Mouse (Mus musculus): Measurements from ENCODE around the gene Cd84. TPM values are rescaled to one million over a fixed set of nuclear protein-coding genes. Genes with fewer than 3 reads are reported as not detected.

The Cd84 gene
- total and polyA plus RNA-seq, 2 experiments from 2014 or later: 1.2 to 1.7 TPM

- Histone ChIP-seq H3K27me3 (ENCODE audit: insufficient read depth, low read length) (no peaks in the 10 kb centered on the region), H3K9me3 (ENCODE audit: low read length) (no peaks in the 10 kb centered on the region), H3K9ac (replicated peaks; ENCODE audit: low read length) (no peak overlapping the region), H3K4me2 (ENCODE audit: low read depth, low read length) (no peak overlapping the region), H3K27ac (no peak overlapping the region), H3K4me3 (ENCODE audit: low read length) (no peak overlapping the region), H3K4me1 (ENCODE audit: insufficient read depth, low read length) (no peaks in the 10 kb centered on the region), H3K36me3 (ENCODE audit: insufficient read depth, low read length) (no peaks in the 10 kb centered on the region)
- TF ChIP-seq CTCF (IDR thresholded peaks at IDR 0.05; ENCODE audit: low read depth): no peak
- 78% methylated on average over 13 of the region's 13 CpGs for WGBS
- no peak for ATAC-seq
- DNase-seq (ENCODE audit: low spot score): no peak
Measured at GRCm38 (mm10) chr1:171915638-171916458, 76.4 kb downstream of the Cd84 start.

GRCm38 (mm10) chr1:171917305-171918039 is 78.0 kb downstream of the Cd84 start, which contains the start of gene Slamf6:
Gene Slamf6, plus strand, starts transcription at chr1:171917515.
- Histone ChIP-seq H3K9me3 (ENCODE audit: low read length) (no peaks in the 10 kb centered on the region), H3K9ac (replicated peaks; ENCODE audit: low read length) (no peak within 1 kb of the TSS), H3K4me2 (ENCODE audit: low read depth, low read length) (no peak within 1 kb of the TSS), H3K27me3 (ENCODE audit: insufficient read depth, low read length) (no peaks in the 10 kb centered on the region), H3K4me3 (ENCODE audit: low read length) (no peak within 1 kb of the TSS), H3K4me1 (ENCODE audit: insufficient read depth, low read length) (no peaks in the 10 kb centered on the region), H3K36me3 (ENCODE audit: insufficient read depth, low read length) (no peaks in the 10 kb centered on the region), H3K27ac (no peak within 1 kb of the TSS)
- ATAC-seq: no peak
- 86% methylated on average over 14 of the region's 14 CpGs for WGBS
- no peak for TF ChIP-seq CTCF (IDR thresholded peaks at IDR 0.05; ENCODE audit: low read depth)
- no peak for DNase-seq (ENCODE audit: low spot score)

- no peak overlapping the region for H3K4me2 ChIP-seq (ENCODE audit: low read depth, low read length)
- no peak overlapping the region for H3K9ac ChIP-seq (replicated peaks; ENCODE audit: low read length)
- no peaks in the 10 kb centered on the region for H3K9me3 ChIP-seq (ENCODE audit: low read length)
- WGBS: 88% methylated on average over 12 of the region's 12 CpGs
- H3K4me3 ChIP-seq (ENCODE audit: low read length): no peak overlapping the region
- DNase-seq (ENCODE audit: low spot score) (no peak), ATAC-seq (no peak)
- H3K4me1 ChIP-seq (ENCODE audit: insufficient read depth, low read length): no peaks in the 10 kb centered on the region
- TF ChIP-seq CTCF (IDR thresholded peaks at IDR 0.05; ENCODE audit: low read depth): no peak
- H3K27ac ChIP-seq: no peak overlapping the region
- no peaks in the 10 kb centered on the region for H3K36me3 ChIP-seq (ENCODE audit: insufficient read depth, low read length)
- H3K27me3 ChIP-seq (ENCODE audit: insufficient read depth, low read length): no peaks in the 10 kb centered on the region
Measured at GRCm38 (mm10) chr1:171918136-171918920, 78.8 kb downstream of the Cd84 start.

- Histone ChIP-seq H3K9ac (replicated peaks; ENCODE audit: low read length) (no peak overlapping the region), H3K27me3 (ENCODE audit: insufficient read depth, low read length) (no peaks in the 10 kb centered on the region), H3K36me3 (ENCODE audit: insufficient read depth, low read length) (no peaks in the 10 kb centered on the region), H3K4me1 (ENCODE audit: insufficient read depth, low read length) (no peaks in the 10 kb centered on the region), H3K4me2 (ENCODE audit: low read depth, low read length) (no peak overlapping the region), H3K9me3 (ENCODE audit: low read length) (no peaks in the 10 kb centered on the region), H3K4me3 (ENCODE audit: low read length) (no peak overlapping the region), H3K27ac (no peak overlapping the region)
- ATAC-seq (no peak), DNase-seq (ENCODE audit: low spot score) (no peak)
- WGBS: 77% methylated on average over 5 of the region's 5 CpGs
- TF ChIP-seq CTCF (IDR thresholded peaks at IDR 0.05; ENCODE audit: low read depth): no peak
Measured at GRCm38 (mm10) chr1:171919193-171919592, 79.7 kb downstream of the Cd84 start.

- no peak overlapping the region for H3K9ac ChIP-seq (replicated peaks; ENCODE audit: low read length)
- ATAC-seq: no peak
Measured at GRCm38 (mm10) chr1:171919901-171920510, 80.5 kb downstream of the Cd84 start.

GRCm38 (mm10) chr1:171920989-171921621 is 81.6 kb downstream of the Cd84 start:
- no peak for DNase-seq (ENCODE audit: low spot score)
- no peaks in the 10 kb centered on the region for H3K4me1 ChIP-seq (ENCODE audit: insufficient read depth, low read length)
- no peaks in the 10 kb centered on the region for H3K27me3 ChIP-seq (ENCODE audit: insufficient read depth, low read length)
- no peak overlapping the region for H3K9ac ChIP-seq (replicated peaks; ENCODE audit: low read length)
- 88% methylated on average over 9 of the region's 9 CpGs for WGBS
- no peak overlapping the region for H3K4me3 ChIP-seq (ENCODE audit: low read length)
- H3K4me2 ChIP-seq (ENCODE audit: low read depth, low read length): no peak overlapping the region
- TF ChIP-seq CTCF (IDR thresholded peaks at IDR 0.05; ENCODE audit: low read depth): no peak
- H3K36me3 ChIP-seq (ENCODE audit: insufficient read depth, low read length): no peaks in the 10 kb centered on the region
- no peak overlapping the region for H3K27ac ChIP-seq
- ATAC-seq: no peak
- H3K9me3 ChIP-seq (ENCODE audit: low read length): no peaks in the 10 kb centered on the region

More at GRCm38 (mm10) chr1:171919901-171920510, 80.5 kb downstream of the Cd84 start:
- no peaks in the 10 kb centered on the region for H3K4me1 ChIP-seq (ENCODE audit: insufficient read depth, low read length)
- WGBS: 85% methylated on average over 6 of the region's 6 CpGs
- H3K27me3 ChIP-seq (ENCODE audit: insufficient read depth, low read length): no peaks in the 10 kb centered on the region
- H3K4me3 ChIP-seq (ENCODE audit: low read length): no peak overlapping the region
- no peaks in the 10 kb centered on the region for H3K9me3 ChIP-seq (ENCODE audit: low read length)
- no peak overlapping the region for H3K27ac ChIP-seq
- no peak overlapping the region for H3K4me2 ChIP-seq (ENCODE audit: low read depth, low read length)
- H3K36me3 ChIP-seq (ENCODE audit: insufficient read depth, low read length): no peaks in the 10 kb centered on the region
- no peak for TF ChIP-seq CTCF (IDR thresholded peaks at IDR 0.05; ENCODE audit: low read depth)
- DNase-seq (ENCODE audit: low spot score): no peak

Measured in hindbrain, postnatal 0 days (tissue).